Mouse (Mus musculus): ENCODE measurements around the gene Agl.

DNA sequence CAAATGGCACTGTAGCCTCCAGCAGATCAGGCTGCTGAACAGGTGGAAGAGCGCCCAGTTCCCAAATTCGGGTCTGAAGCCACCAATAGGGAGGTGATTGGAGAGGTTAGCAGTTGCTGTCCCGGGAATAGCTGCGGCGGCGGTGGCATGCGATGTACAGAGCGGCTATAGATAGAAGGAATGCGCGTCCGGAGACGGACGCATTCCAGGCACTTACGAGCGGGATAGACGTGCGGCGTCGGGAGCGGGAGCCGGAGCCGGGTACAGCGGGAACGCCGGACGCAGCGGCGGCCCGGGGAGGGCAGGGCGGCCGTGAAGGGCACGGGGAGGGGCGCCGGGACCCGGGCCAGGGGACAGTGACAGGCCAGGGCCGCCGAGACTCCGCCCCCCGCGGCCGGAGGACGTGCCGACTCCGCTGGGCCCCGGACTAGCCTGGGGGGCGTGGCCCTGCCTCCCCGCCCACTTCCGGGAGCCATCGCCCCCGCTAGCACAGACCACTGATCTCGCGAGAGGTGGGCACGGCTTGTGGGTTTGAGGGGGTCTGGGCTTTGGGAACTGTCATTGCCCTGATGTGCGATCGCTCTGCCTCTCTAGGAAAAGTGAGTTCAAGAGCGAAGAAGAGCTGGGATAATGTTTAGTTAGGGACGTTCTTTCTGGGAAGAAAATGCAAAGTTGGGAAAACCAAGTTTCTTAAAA is at the start of gene Agl:
- TF ChIP-seq CTCF (IDR thresholded peaks at IDR 0.05; ENCODE audit: control insufficient read depth, insufficient read depth, insufficient read length) (no peak), MAX (IDR thresholded peaks at IDR 0.05) (no peak), CEBPB (IDR thresholded peaks at IDR 0.05; ENCODE audit: low read depth) (no peak)
